Mouse (Mus musculus) midbrain, embryonic 13.5 days (tissue): Measurements from ENCODE around the gene Fkbp2. TPM values are rescaled to one million over a fixed set of nuclear protein-coding genes. Genes with fewer than 3 reads are reported as not detected.

ENCODE experiments used
- ATAC-seq: fragments of 200-750 bp; cut with Nextera tagmentation; 2 replicates; pipeline ENCODE4 v1.8.0; 2017; ENCODE audit warnings: mild to moderate bottlenecking, moderate TSS enrichment, moderate library complexity
- H3K27ac ChIP-seq: fragments of 300-500 bp; sonication (generic); 2 replicates; pipeline ENCODE4 v1.5.1; 2015; ENCODE audit warnings: inconsistent platforms, mild to moderate bottlenecking, moderate library complexity
- H3K27me3 ChIP-seq: fragments of 300-500 bp; sonication (generic); 2 replicates; pipeline ENCODE4 v1.6.1; 2015; ENCODE audit warnings: mild to moderate bottlenecking, inconsistent platforms
- H3K36me3 ChIP-seq: fragments of 300-500 bp; sonication (generic); 2 replicates; pipeline ENCODE4 v1.6.1; 2015; ENCODE audit warnings: mild to moderate bottlenecking, inconsistent platforms
- H3K4me1 ChIP-seq: fragments of 300-500 bp; sonication (generic); replicated peaks from 2 replicates; pipeline ENCODE4 v1.6.1; 2015; ENCODE audit warnings: inconsistent platforms
- H3K4me2 ChIP-seq: fragments of 300-500 bp; sonication (generic); replicated peaks from 2 replicates; pipeline ENCODE4 v1.6.1; 2015; ENCODE audit warnings: moderate library complexity, mild to moderate bottlenecking, inconsistent platforms
- H3K4me3 ChIP-seq: fragments of 300-500 bp; sonication (generic); replicated peaks from 2 replicates; pipeline ENCODE4 v1.5.1; 2015; ENCODE audit warnings: mild to moderate bottlenecking, inconsistent platforms
- H3K9ac ChIP-seq: fragments of 300-500 bp; sonication (generic); replicated peaks from 2 replicates; pipeline ENCODE4 v1.6.1; 2015; ENCODE audit warnings: mild to moderate bottlenecking, inconsistent platforms
- H3K9me3 ChIP-seq: fragments of 300-500 bp; sonication (generic); 2 replicates; pipeline ENCODE4 v1.6.1; 2016; ENCODE audit warnings: mild to moderate bottlenecking, inconsistent platforms
- WGBS: fragments of 180-500 bp; shearing (Covaris S2); methylation state at CpG from one replicate; pipeline ENCODE4 v1.1.7; 2015; 5-methylcytosine and 5-hydroxymethylcytosine counted together
- polyA plus RNA-seq: library from polyadenylated mRNA; unstranded; fragments of >200 nt; fragmentation: Nextera tagmentation; extraction: Ambion mirVana; gene quantifications from 2 replicates; pipeline ENCODE4 v1.2.1, GENCODE M21; 2015

The Fkbp2 gene
- polyA plus RNA-seq, 1 experiment from 2014 or later, result 100 TPM

DNA sequence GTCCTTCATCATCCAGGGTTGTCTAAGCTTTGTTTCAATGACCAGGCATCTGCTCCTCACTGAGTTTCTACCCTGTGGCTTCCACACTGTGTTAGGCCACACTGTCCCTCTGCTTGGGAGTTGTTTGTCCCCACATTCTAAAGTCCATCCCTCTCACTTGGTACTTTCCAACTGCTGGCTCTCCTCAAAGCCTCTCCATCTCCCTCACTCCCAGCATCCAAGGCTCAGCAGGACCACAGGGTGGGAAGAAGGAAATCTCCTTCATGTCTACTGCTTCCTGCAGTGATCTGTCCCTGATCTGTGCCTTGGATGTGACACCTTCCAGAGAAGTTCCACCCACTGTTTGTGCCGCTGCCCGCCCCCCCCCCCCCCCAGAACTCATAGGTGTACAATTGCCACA is 49.3 kb downstream of the Fkbp2 start:
- WGBS, result 0% methylated on average over 2 of the region's 2 CpGs
- Histone ChIP-seq H3K9ac (no peak overlapping the region), H3K4me3 (no peak overlapping the region), H3K27me3 (peaks cover 97% of the 10 kb centered on the region), H3K36me3 (no peaks in the 10 kb centered on the region), H3K27ac (no peak overlapping the region), H3K4me1 (peaks cover 21% of the 10 kb centered on the region), H3K9me3 (no peaks in the 10 kb centered on the region), H3K4me2 (no peak overlapping the region)
- no peak for ATAC-seq

GRCm38 (mm10) chr19:6928080-6928479 is 52.2 kb downstream of the Fkbp2 start:
- 9% methylated on average over 9 of the region's 9 CpGs for WGBS
- no peak overlapping the region for H3K9ac ChIP-seq

More at GRCm38 (mm10) chr19:6928080-6928479, 52.2 kb downstream of the Fkbp2 start:
- ATAC-seq, result no peak
- Histone ChIP-seq H3K27me3 (peaks cover 96% of the 10 kb centered on the region), H3K36me3 (no peaks in the 10 kb centered on the region), H3K27ac (no peak overlapping the region), H3K4me1 (peaks cover 21% of the 10 kb centered on the region), H3K4me2 (no peak overlapping the region), H3K4me3 (no peak overlapping the region), H3K9me3 (no peaks in the 10 kb centered on the region)

Other genes starting within 250 kb of the Fkbp2 start
- 4.9 and 5.4 TPM in 2 replicates for gene Rps6ka4, start 139.9 kb downstream of the Fkbp2 start, polyA plus RNA-seq
- 0.22 and 0.51 TPM in 2 replicates for gene Ccdc88b, start 122.3 kb downstream of the Fkbp2 start, polyA plus RNA-seq
- gene Trmt112, start 70.8 kb downstream of the Fkbp2 start, polyA plus RNA-seq, result 136 and 139 TPM in 2 replicates
- gene Prdx5, start 70.4 kb downstream of the Fkbp2 start, polyA plus RNA-seq, result 231 and 236 TPM in 2 replicates
- gene Esrra, start 58.7 kb downstream of the Fkbp2 start, polyA plus RNA-seq, result 14.5 and 18.3 TPM in 2 replicates
- 0.55 TPM in 1 of 2 replicates, not detected in the other for gene Catsperz, start 55.1 kb downstream of the Fkbp2 start, polyA plus RNA-seq
- gene Kcnk4, start 46.0 kb downstream of the Fkbp2 start, polyA plus RNA-seq, result 0.28 and 0.79 TPM in 2 replicates
- gene Bad, start 38.6 kb downstream of the Fkbp2 start, polyA plus RNA-seq, result 75.5 and 84.3 TPM in 2 replicates
- 46.1 and 50.3 TPM in 2 replicates for gene Gpr137, start 38.0 kb downstream of the Fkbp2 start, polyA plus RNA-seq
- gene Ppp1r14b, start 5.5 kb downstream of the Fkbp2 start, polyA plus RNA-seq, result 116 and 151 TPM in 2 replicates
- gene Plcb3, start 4.0 kb downstream of the Fkbp2 start, polyA plus RNA-seq, result 9.6 and 11.6 TPM in 2 replicates
- 23.2 and 28.3 TPM in 2 replicates for gene Vegfb, start 7.2 kb upstream of the Fkbp2 start, polyA plus RNA-seq
- gene Dnajc4, start 12.1 kb upstream of the Fkbp2 start, polyA plus RNA-seq, result 24.2 and 25.4 TPM in 2 replicates
- gene Nudt22, start 15.6 kb upstream of the Fkbp2 start, polyA plus RNA-seq, result 20.2 and 21.7 TPM in 2 replicates
- gene Trpt1, start 15.6 kb upstream of the Fkbp2 start, polyA plus RNA-seq, result 15.6 and 15.8 TPM in 2 replicates
- 3.9 and 4.8 TPM in 2 replicates for gene Fermt3, start 39.0 kb upstream of the Fkbp2 start, polyA plus RNA-seq
- 258 and 273 TPM in 2 replicates for gene Stip1, start 59.5 kb upstream of the Fkbp2 start, polyA plus RNA-seq
- 2.9 and 3.0 TPM in 2 replicates for gene Macrod1, start 76.3 kb upstream of the Fkbp2 start, polyA plus RNA-seq
- gene Flrt1, start 125.2 kb upstream of the Fkbp2 start, polyA plus RNA-seq, result 8.3 and 9.2 TPM in 2 replicates
- 247 and 260 TPM in 2 replicates for gene Otub1, start 225.8 kb upstream of the Fkbp2 start, polyA plus RNA-seq
- 750 and 771 TPM in 2 replicates for gene Cox8a, start 237.1 kb upstream of the Fkbp2 start, polyA plus RNA-seq